Mouse (Mus musculus): ENCODE data around the gene Rpp25l.

Gene Rpp25l

DNA sequence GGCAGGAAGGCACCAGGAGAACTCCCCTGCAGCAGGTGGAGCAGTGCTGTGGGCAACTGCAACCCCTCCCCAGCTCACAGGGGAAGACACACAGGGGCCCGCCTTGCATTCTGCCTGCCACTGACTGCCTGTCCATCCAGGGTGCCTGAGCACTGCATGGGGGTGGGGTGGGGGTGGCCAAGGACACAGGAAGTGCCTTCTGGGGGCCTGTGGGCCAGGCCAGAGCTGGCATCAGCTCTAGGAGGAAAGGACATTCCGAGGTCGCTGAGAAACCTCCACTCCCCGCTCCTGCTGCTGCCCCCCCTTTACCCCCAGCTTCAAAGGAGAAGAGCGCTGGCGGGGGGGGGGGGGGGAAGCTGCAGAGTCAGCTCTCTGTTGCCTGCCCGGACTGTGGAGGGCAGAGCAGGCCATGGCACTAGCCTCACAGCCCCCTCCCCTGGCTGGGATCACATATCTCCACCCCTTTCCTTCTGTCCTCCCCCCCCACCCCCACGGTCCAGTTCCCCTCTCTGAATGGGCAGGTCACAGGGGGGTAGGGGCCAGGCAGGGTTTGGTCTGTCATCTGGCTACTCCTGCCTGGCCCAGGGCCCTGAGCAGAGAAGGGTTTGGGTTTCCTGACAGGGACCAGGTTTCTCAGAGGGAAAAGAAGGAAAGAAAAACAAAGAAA lies 48.2 kb downstream of the Rpp25l start:
- no peak for DNase-seq

GRCm38 (mm10) chr4:41664533-41664932 lies 48.8 kb downstream of the Rpp25l start:
- DNase-seq: no peak

- no peak for DNase-seq
Observed at GRCm38 (mm10) chr4:41663614-41664013, 49.7 kb downstream of the Rpp25l start.

GRCm38 (mm10) chr4:41662723-41663122 lies 50.6 kb downstream of the Rpp25l start:
- no peak for DNase-seq
